Mouse (Mus musculus) midbrain, postnatal 0 days (tissue): ENCODE measurements around the gene Kif22. TPM values are rescaled to one million over a fixed set of nuclear protein-coding genes. Genes with fewer than 3 reads are reported as not detected.

ENCODE experiments used
- ATAC-seq: fragments of 200-750 bp; cut with Nextera tagmentation; 2 replicates; pipeline ENCODE4 v1.8.0; 2017; ENCODE audit warnings: moderate number of reproducible peaks, mild to moderate bottlenecking, moderate TSS enrichment, moderate library complexity; ENCODE audit not compliant: low FRiP score
- DNase-seq: peaks from one replicate; pipeline ENCODE4 v3.0.0-alpha.2; 2015; ENCODE audit warnings: low spot score
- H3K27ac ChIP-seq: fragments of 300-500 bp; sonication (generic); 2 replicates; pipeline ENCODE4 v1.5.1; 2014; ENCODE audit warnings: low read depth, mild to moderate bottlenecking, low read length, mixed read lengths
- H3K27me3 ChIP-seq: fragments of 300-500 bp; sonication (generic); 2 replicates; pipeline ENCODE4 v1.6.1; 2014; ENCODE audit warnings: low read length, control low read depth, mixed read lengths; ENCODE audit not compliant: insufficient read depth
- H3K36me3 ChIP-seq: fragments of 300-500 bp; sonication (generic); 2 replicates; pipeline ENCODE4 v1.6.1; 2014; ENCODE audit warnings: low read length, control low read depth, mixed read lengths; ENCODE audit not compliant: insufficient read depth
- H3K4me1 ChIP-seq: fragments of 300-500 bp; sonication (generic); 2 replicates; pipeline ENCODE4 v1.6.1; 2014; ENCODE audit warnings: mild to moderate bottlenecking, control low read depth, antibody characterized with exemption, low read length, mixed read lengths; ENCODE audit not compliant: insufficient read depth
- H3K4me2 ChIP-seq: fragments of 300-500 bp; sonication (generic); 2 replicates; pipeline ENCODE4 v1.6.1; 2014; ENCODE audit warnings: low read depth, mild to moderate bottlenecking, low read length, mixed read lengths; ENCODE audit not compliant: poor library complexity, severe bottlenecking
- H3K4me3 ChIP-seq: fragments of 300-500 bp; sonication (generic); 2 replicates; pipeline ENCODE4 v1.5.1; 2014; ENCODE audit warnings: low read depth, mild to moderate bottlenecking, low read length, moderate library complexity
- H3K9ac ChIP-seq: fragments of 300-500 bp; sonication (generic); replicated peaks from 2 replicates; pipeline ENCODE4 v1.6.1; 2014; ENCODE audit warnings: mild to moderate bottlenecking, low read length, moderate library complexity, mixed read lengths; ENCODE audit not compliant: poor library complexity, severe bottlenecking
- H3K9me3 ChIP-seq: fragments of 300-500 bp; sonication (generic); 2 replicates; pipeline ENCODE4 v1.6.1; 2016; ENCODE audit warnings: low read length, control low read depth
- CTCF ChIP-seq: IDR thresholded peaks from 2 replicates; pipeline ENCODE4 v1.5.1; 2016; ENCODE audit warnings: antibody characterized with exemption, mild to moderate bottlenecking
- WGBS: fragments of 180-500 bp; shearing (Covaris S2); extraction: QIAGEN DNeasy Blood & Tissue Kit; methylation state at CpG from one replicate; pipeline ENCODE4 v1.1.7; 2014; 5-methylcytosine and 5-hydroxymethylcytosine counted together
- polyA plus RNA-seq: library from polyadenylated mRNA; unstranded; fragments of >200 nt; fragmentation: Nextera tagmentation; extraction: Ambion mirVana; gene quantifications from 2 replicates; pipeline ENCODE4 v1.2.1, GENCODE M21; 2015
- total RNA-seq: library from RNA; depleted of rRNA; stranded (reverse); fragments of >200 nt; gene quantifications from 2 replicates; pipeline ENCODE4 v1.2.3, GENCODE M21; 2014

Gene Kif22
- total and polyA plus RNA-seq, 2 experiments from 2014 or later = 4.2 to 11.3 TPM

- peaks cover 15% of the 10 kb centered on the region for H3K36me3 ChIP-seq
- DNase-seq = peak; percentile 100
- ATAC-seq = peak; percentile 94
- H3K4me2 ChIP-seq = peak within 1 kb of the TSS; percentile 76
- no peaks in the 10 kb centered on the region for H3K9me3 ChIP-seq
- peak within 1 kb of the TSS; percentile 90 for H3K4me3 ChIP-seq
- H3K9ac ChIP-seq = peak within 1 kb of the TSS; percentile 96
- peak within 1 kb of the TSS; percentile 99 for H3K27ac ChIP-seq
- under 1% methylated on average over 47 of the region's 63 CpGs for WGBS
- H3K27me3 ChIP-seq = no peaks in the 10 kb centered on the region
- H3K4me1 ChIP-seq = peaks cover 21% of the 10 kb centered on the region
- TF ChIP-seq CTCF = no peak
Measured at GRCm38 (mm10) chr7:127026984-127027726, 15.1 kb downstream of the Kif22 start, which contains the start of gene Maz. TSS of gene Maz (minus strand) at chr7:127027037.

GRCm38 (mm10) chr7:127026616-127026983 is 15.7 kb downstream of the Kif22 start:
- peaks cover 21% of the 10 kb centered on the region for H3K4me1 ChIP-seq
- peak overlapping the region; percentile 76 for H3K4me2 ChIP-seq
- no peaks in the 10 kb centered on the region for H3K9me3 ChIP-seq
- peak overlapping the region; percentile 90 for H3K4me3 ChIP-seq
- peak overlapping the region; percentile 96 for H3K9ac ChIP-seq
- peaks cover 15% of the 10 kb centered on the region for H3K36me3 ChIP-seq
- H3K27me3 ChIP-seq = no peaks in the 10 kb centered on the region
- ATAC-seq = 0 out of 2 replicates have a peak, but pooled peaks have one; percentile 1
- no peak for TF ChIP-seq CTCF
- WGBS = no CpG with 5 or more reads among the region's 48 CpGs
- H3K27ac ChIP-seq = peak overlapping the region; percentile 99
- no peak for DNase-seq

- DNase-seq (peak; percentile 57), ATAC-seq (0 out of 2 replicates have a peak, but pooled peaks have one; percentile 4)
- no peak for TF ChIP-seq CTCF
- Histone ChIP-seq H3K36me3 (peaks cover 15% of the 10 kb centered on the region), H3K4me3 (peak overlapping the region; percentile 90), H3K9me3 (no peaks in the 10 kb centered on the region), H3K4me2 (peak overlapping the region; percentile 76), H3K27ac (peak overlapping the region; percentile 99), H3K27me3 (no peaks in the 10 kb centered on the region), H3K9ac (peak overlapping the region; percentile 96), H3K4me1 (peaks cover 21% of the 10 kb centered on the region)
- under 1% methylated on average over 16 of the region's 48 CpGs for WGBS
Measured at GRCm38 (mm10) chr7:127026161-127026600, 16.1 kb downstream of the Kif22 start.

- Histone ChIP-seq H3K4me2 (peak overlapping the region; percentile 76), H3K4me1 (peaks cover 21% of the 10 kb centered on the region), H3K27ac (peak overlapping the region; percentile 99), H3K36me3 (peaks cover 15% of the 10 kb centered on the region), H3K27me3 (no peaks in the 10 kb centered on the region), H3K9me3 (no peaks in the 10 kb centered on the region), H3K4me3 (peak overlapping the region; percentile 90), H3K9ac (peak overlapping the region; percentile 96)
- ATAC-seq (no peak), DNase-seq (peak; percentile 36)
- under 1% methylated on average over 39 of the region's 65 CpGs for WGBS
- TF ChIP-seq CTCF = no peak
Measured at GRCm38 (mm10) chr7:127025556-127026160, 16.6 kb downstream of the Kif22 start.

GRCm38 (mm10) chr7:127024755-127025555 is 17.3 kb downstream of the Kif22 start:
- Histone ChIP-seq H3K9me3 (no peaks in the 10 kb centered on the region), H3K4me1 (peaks cover 27% of the 10 kb centered on the region), H3K9ac (peak overlapping the region; percentile 96), H3K27me3 (no peaks in the 10 kb centered on the region), H3K4me2 (peak overlapping the region; percentile 76), H3K27ac (peak overlapping the region; percentile 99), H3K4me3 (peak overlapping the region; percentile 90), H3K36me3 (peaks cover 15% of the 10 kb centered on the region)
- peak; percentile 72 for TF ChIP-seq CTCF
- ATAC-seq = peak; percentile 59; the same call in 1 of the 2 replicates
- WGBS = 1% methylated on average over 29 of the region's 30 CpGs
- DNase-seq = peak; percentile 91
